Mouse (Mus musculus) CD4-positive, CD25-positive, alpha-beta regulatory T cell, adult 2 months (primary cell): ENCODE measurements around the gene Hsd17b14.

Source experiments
- DNase-seq: peaks from one replicate; pipeline ENCODE4 v3.0.0-alpha.2; 2012; ENCODE audit warnings: low read depth, low spot score

Hsd17b14 gene

GRCm38 (mm10) chr7:45567112-45567779, 12.6 kb downstream of the Hsd17b14 start:
- DNase-seq = no peak

- peak; percentile 94 for DNase-seq
Observed at GRCm38 (mm10) chr7:45567780-45568516, 13.3 kb downstream of the Hsd17b14 start.

- DNase-seq = no peak
Observed at GRCm38 (mm10) chr7:45568601-45569473, 14.1 kb downstream of the Hsd17b14 start.

DNA sequence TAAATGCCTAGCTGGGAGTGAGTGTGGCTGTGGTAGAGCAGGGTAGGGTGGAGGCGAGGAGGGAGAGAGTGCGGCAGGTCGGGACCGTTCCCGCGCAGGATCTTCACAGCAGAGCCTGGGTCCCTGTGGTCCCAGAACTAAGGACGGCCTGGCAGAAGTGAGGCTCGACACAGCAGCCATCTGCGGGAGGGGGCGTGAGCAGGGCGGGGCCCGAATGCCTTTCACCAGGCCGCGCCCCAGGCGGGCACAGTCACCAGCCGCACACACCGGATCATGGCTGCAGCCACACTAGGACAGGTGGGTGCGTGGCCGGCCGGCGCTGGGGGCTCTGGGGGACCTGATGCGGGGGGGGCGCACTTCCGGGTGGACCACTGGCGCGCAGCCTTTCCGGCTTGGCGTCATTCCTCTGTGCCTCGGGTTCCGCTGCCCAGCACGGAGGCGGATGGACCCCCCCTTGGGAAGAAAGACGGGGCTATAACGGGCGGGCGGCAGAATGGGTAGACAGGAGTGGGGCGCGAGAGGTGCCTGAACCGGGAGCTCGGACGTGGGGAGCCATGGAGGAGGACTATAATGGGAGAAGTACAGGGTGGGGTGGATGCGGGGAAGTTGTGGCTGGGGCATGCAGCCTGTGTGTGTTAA, 15.5 kb downstream of the Hsd17b14 start, which contains the start of gene Bcat2:
Gene Bcat2 (plus strand): TSS at position 51 of the 639 bp plus-strand sequence.
- peak; percentile 86 for DNase-seq

DNA sequence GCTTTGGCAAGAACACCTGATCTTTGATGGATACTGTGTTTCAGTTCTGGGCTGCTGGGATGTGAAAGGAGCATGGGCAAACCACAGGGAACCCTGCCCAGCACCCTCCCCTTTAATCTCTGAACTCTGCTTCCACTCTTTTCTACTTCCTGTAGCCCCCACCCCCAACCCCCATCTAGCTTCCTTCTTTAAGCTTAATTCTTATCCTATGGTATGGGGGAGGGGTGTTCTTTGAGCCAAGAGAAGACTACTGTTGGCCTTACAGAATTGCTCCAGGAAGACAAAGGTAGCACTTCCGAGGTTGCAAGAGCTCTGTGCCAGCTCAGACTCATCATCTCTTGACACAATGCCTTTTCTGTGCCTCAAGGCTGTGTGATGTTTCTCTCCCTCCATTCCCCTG, 17.3 kb downstream of the Hsd17b14 start:
- no peak for DNase-seq

DNA sequence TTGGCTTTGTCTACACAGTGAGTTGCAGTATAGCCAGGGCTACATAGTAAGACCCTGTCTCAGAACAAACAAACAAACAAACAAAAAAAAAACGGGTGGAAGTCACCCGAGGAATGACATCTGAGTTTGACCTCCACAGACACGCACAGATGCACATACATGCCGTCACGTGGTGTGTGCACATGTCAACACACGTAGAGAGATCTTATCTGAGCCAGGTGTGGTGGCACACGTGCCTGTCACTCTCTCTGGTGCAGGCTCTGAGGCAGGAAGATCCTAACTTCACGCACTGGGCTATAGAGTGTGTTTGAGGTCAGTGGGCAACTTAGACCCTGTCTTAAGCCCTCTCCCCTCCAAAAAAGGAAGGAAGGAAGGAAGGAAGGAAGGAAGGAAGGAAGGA, 19.3 kb downstream of the Hsd17b14 start:
- peak; percentile 76 for DNase-seq

GRCm38 (mm10) chr7:45574472-45575379, 20.0 kb downstream of the Hsd17b14 start:
- no peak for DNase-seq

GRCm38 (mm10) chr7:45585923-45586322, 31.2 kb downstream of the Hsd17b14 start:
- no peak for DNase-seq

DNA sequence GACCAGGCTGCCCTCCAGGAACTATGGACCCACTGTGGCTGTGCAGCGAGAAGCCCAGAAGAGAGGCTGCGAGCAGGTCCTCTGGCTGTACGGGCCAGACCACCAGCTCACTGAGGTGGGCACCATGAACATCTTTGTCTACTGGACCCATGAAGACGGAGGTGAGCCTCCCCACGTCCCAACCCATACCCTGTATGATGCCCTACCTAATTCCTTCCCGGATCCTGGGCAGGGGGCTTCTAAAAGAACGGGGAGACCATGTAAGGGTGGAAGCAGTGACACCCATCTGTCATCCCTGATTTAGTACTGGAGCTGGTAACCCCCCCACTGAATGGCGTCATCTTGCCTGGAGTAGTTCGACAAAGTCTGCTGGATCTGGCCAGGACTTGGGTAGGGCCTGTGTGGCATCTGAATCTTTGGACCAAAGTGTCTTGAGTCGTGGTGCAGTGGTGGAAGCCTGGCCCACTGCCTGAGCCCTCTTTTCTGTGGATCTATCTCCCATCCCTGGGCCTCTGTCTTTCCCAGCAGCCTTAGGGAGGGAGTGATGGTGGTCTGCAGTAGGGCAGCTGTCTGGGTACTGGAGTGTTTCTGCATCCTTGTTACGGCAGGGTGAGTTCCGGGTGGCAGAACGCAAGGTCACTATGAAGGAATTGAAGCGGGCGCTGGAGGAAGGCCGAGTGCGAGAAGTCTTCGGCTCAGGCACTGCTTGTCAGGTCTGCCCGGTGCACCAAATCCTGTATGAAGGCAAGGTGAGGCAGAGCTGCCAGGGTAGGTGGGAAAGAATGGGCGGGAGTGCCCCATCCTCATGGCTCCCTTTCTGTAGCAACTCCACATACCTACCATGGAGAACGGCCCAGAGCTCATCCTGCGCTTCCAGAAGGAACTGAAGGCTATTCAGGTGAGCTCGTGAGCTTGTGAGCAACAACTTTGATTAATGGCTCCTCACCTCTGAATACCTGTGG, 33.2 kb downstream of the Hsd17b14 start:
- DNase-seq = no peak

DNA sequence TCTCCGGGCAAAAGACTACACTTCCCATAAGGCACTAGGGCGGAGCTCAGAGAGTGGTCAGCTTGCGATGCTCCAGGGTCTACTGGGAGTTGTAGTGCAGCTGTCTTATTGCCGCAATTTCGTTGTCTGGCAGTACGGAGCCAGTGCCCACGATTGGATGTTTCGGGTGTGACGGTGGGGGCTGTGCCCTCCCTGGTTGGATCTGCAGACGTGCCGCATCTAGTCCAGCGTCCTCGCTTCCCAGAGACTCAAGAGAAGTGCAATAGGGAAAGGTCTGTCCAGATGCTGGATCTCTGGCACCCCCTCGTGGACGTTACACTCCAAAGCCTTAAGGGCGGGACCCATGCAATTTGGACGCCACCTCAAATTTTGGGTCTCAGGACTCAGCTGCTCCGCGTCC, 34.5 kb downstream of the Hsd17b14 start:
- peak; percentile 86 for DNase-seq

- no peak for DNase-seq
Observed at GRCm38 (mm10) chr7:45589898-45590297, 35.2 kb downstream of the Hsd17b14 start.

GRCm38 (mm10) chr7:45590874-45591273, 36.2 kb downstream of the Hsd17b14 start:
- peak; percentile 63 for DNase-seq

GRCm38 (mm10) chr7:45591880-45592279, 37.2 kb downstream of the Hsd17b14 start:
- peak; percentile 63 for DNase-seq

DNA sequence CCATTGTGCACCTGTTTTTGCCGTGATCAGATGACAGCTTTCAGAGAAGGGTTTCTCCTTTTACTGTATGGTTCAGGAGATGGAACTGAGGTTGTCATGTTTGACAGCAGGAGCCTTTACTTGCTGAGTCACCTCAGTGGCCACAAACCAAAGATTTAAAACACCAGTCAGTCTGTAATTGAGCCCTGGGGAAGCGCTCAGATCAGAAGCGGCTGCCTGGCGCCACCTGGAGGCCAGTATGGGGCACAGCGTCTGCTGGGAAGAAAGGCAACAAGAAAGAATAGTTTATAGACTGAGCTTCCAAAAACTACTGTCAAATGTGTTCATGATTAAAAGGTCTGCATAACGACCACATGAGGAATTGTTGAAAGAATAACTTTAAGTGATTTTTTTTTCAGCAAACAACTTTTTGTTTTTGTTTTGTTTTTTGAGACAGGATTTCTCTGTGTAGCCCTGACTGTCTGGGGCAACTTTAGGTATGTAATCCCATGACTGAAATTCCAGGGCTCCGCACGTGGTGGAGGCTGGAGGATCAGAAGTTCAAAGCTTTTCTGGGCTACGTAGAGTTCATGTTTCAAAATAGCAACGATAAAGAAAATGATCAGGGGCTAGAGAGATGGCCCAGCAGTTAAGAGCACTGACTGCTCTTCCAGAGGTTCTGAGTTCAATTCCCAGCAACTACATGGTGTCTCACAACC, 38.6 kb downstream of the Hsd17b14 start:
- DNase-seq = peak; percentile 88

DNA sequence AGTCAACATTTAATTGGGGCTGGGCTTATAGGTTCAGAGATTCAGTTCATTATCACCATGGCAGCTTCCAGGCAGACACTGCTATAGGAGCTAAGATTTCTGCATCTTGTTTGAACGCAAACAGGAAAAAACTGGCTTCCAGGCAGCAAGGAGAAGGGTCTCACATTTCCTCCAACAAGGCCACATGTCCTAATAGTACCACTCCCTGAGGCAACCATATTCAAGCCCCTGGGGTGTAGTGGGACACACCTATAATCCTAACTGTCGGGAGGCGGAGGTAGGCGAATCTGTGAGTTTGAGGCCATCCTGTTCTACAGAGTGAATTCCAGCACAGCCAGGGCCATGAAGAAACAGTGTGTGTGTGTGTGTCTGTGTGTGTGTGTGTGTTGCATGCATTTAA, 40.5 kb downstream of the Hsd17b14 start:
- no peak for DNase-seq

DNA sequence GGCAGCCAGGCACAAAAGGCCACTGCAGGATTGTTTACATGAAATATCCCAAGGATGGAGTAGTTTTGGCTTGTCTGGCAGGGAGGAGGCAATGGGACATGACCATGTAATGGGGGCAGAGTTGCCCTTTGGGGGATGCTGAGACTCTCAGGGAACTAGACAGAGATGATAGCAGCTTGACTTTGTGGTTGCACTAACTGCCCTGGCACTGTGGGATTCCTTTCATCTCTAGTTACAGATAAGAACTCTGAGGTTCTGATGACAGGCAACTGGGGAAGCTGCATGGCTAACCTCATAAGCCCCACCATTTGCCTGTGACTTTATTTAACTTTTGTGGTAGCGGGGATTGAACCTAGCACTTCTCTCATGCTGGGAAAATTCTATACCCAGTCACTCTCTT, 41.4 kb downstream of the Hsd17b14 start:
- DNase-seq = no peak

GRCm38 (mm10) chr7:45597013-45597412, 42.3 kb downstream of the Hsd17b14 start:
- DNase-seq = no peak

GRCm38 (mm10) chr7:45597527-45597926, 42.8 kb downstream of the Hsd17b14 start:
- DNase-seq = no peak
